Mouse (Mus musculus): ENCODE results near the gene Nsun4.

DNA sequence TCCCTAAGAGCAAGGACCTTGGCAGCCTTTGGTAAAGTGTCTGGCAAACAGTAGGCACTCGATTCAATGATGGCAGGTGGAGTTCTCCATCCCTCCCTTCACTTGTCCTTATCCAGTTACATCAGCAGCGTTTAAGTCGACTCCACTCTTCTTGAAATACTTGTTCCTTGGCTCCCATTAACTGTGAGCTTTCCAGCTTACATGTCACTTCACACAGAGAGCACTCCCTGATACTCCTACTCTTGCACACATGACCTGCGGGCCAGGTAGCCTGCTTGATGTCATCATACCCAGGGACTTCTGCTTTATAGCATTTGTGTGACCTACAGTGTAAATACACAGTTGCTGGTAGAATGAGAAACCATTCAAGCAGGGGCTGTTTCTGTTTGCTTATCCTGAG is 56.9 kb downstream of the Nsun4 start:
- TF ChIP-seq CTCF (IDR thresholded peaks at IDR 0.05; ENCODE audit: low read depth) (no peak), EP300 (IDR thresholded peaks at IDR 0.05; ENCODE audit: low read depth) (no peak)

Measured in liver, postnatal 0 days (tissue).